In the genomic region with DNA sequence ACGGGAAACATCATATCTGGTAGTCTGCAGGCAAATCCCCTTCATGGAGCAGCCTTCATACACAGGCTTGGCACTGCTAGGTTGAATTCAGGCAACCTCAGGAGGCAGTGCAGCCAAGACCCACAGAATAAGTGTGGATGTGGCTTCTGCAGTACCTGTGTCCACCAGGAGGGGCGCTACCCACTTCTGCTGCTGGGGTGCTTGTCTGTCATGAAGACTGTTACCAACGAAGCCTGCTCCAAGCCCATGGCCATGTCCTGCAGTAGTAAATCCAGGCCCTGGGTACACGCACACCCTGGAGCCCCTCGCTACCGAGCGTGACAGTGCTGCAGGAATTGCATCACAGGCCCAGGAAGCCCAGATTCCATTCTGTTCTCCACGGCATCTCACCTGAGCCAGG, we compare ENCODE assay signal across 9 mouse cellular contexts. TPM values are rescaled to one million over a fixed set of nuclear protein-coding genes. Genes with fewer than 3 reads are reported as not detected.
DNase-seq lines count a peak whose midpoint lies in the region; ATAC-seq and TF ChIP-seq lines count a peak whose summit lies in the region.
"Had no signal": no experiment of that assay in that cellular context is flagged by ENCODE, and none has a peak within 500 bp of the region (broad histone marks: within the 10 kb centered on the region; RNA-seq: fewer than 3 reads in every experiment).

No protein-coding gene starts in this region.

- no peak for TF ChIP-seq EP300 in heart, postnatal 0 days (IDR thresholded peaks at IDR 0.05; ENCODE audit: low read depth)

- no peaks in the 10 kb centered on the region for H3K79me2 ChIP-seq in liver, adult 2 months (ENCODE audit: control insufficient read depth, insufficient read depth, low read length)

- H3K9me3 ChIP-seq in heart, postnatal 0 days (replicated peaks; ENCODE audit: control insufficient read depth, low read length) = no peaks in the 10 kb centered on the region
- H3K9me3 ChIP-seq: heart, embryonic 15.5 days had no signal

- no peak for TF ChIP-seq POLR2A in liver, adult 2 months (IDR thresholded peaks at IDR 0.05; ENCODE audit: extremely low read depth, insufficient read depth, low read length)

- peak; percentile 67 to 88 for DNase-seq in adrenal gland, adult (ENCODE audit: inconsistent age in 2 of 2, low spot score in 1 of 2)
- DNase-seq in adrenal gland, adult 8-10 months = no peak
- peak; percentile 65 for DNase-seq in ovary, postnatal 36 days (ENCODE audit: low spot score)
- DNase-seq in ovary, postnatal 10 days (ENCODE audit: low spot score) = no peak
- peak; percentile 88 to 95 for DNase-seq in cerebellum, postnatal 10 days
- peak; percentile 52 for DNase-seq in heart, postnatal 0 days (ENCODE audit: low spot score)
- DNase-seq in liver, adult 2 months (ENCODE audit: extremely low read depth, low read depth, low spot score) = peak; percentile 31
- peak; percentile 59 for DNase-seq in right cerebral cortex, postnatal 25 days

- H3K27ac ChIP-seq in heart, postnatal 0 days (ENCODE audit: low read depth) = no peak overlapping the region
- no peak overlapping the region for H3K27ac ChIP-seq in liver, adult 2 months (replicated peaks; ENCODE audit: insufficient read depth, low read depth, low read length)
- H3K27ac ChIP-seq: heart, embryonic 15.5 days had no signal

- peaks cover 13% of the 10 kb centered on the region; the same call in 1 of the 2 replicates for H3K4me1 ChIP-seq in heart, postnatal 0 days (ENCODE audit: control insufficient read depth, insufficient read depth)
- peaks cover 12% of the 10 kb centered on the region; the same call in 1 of the 2 replicates for H3K4me1 ChIP-seq in liver, adult 2 months (ENCODE audit: control insufficient read depth, insufficient read depth, low read length)

- no peak overlapping the region for H3K9ac ChIP-seq in heart, postnatal 0 days (replicated peaks; ENCODE audit: low read depth, low read length)
- H3K9ac ChIP-seq in liver, adult 2 months (ENCODE audit: low read depth, low read length) = no peak overlapping the region
- H3K9ac ChIP-seq: heart, embryonic 15.5 days had no signal

- 67% methylated on average over 8 of the region's 8 CpGs for WGBS in heart, postnatal 0 days
- WGBS in liver, adult 2 months = 64% methylated on average over 8 of the region's 8 CpGs

- ATAC-seq in heart, postnatal 0 days (ENCODE audit: insufficient read depth, low read depth) = no peak; the same call in 1 of the 2 replicates

- H3K4me3 ChIP-seq in heart, postnatal 0 days (ENCODE audit: low read depth, low read length) = no peak overlapping the region
- no peak overlapping the region for H3K4me3 ChIP-seq in liver, adult 2 months (ENCODE audit: insufficient read depth, low read depth, low read length)
- H3K4me3 ChIP-seq: heart, embryonic 15.5 days had no signal

- TF ChIP-seq CTCF in heart, postnatal 0 days (IDR thresholded peaks at IDR 0.05; ENCODE audit: low read depth) = peak; percentile 78
- TF ChIP-seq CTCF in liver, adult 2 months (IDR thresholded peaks at IDR 0.05; ENCODE audit: low read depth, low read length) = peak; percentile 93

- peaks cover 36% of the 10 kb centered on the region for H3K36me3 ChIP-seq in heart, postnatal 0 days (replicated peaks; ENCODE audit: control insufficient read depth, insufficient read depth, low read length)
- H3K36me3 ChIP-seq in liver, adult 2 months (ENCODE audit: control insufficient read depth, insufficient read depth, low read length) = no peaks in the 10 kb centered on the region

- no peaks in the 10 kb centered on the region for H3K27me3 ChIP-seq in heart, postnatal 0 days (ENCODE audit: control insufficient read depth, insufficient read depth, low read length)
- H3K27me3 ChIP-seq in liver, adult 2 months (ENCODE audit: control insufficient read depth, insufficient read depth, low read length) = no peaks in the 10 kb centered on the region
- H3K27me3 ChIP-seq: heart, embryonic 15.5 days had no signal

- no peak overlapping the region for H3K4me2 ChIP-seq in heart, postnatal 0 days (ENCODE audit: low read depth, low read length)
- H3K4me2 ChIP-seq: heart, embryonic 15.5 days had no signal

RNA-seq across cellular contexts. Expression of a gene that starts 6.7 kb away (rescaled TPM):
- total RNA-seq in adrenal gland, adult 8-10 months (2022) = 10 to 100 TPM; 36.1 to 46.8 (median 45.7) TPM
- total RNA-seq in heart, postnatal 0 days (2014; rRNA removed; ENCODE audit: low replicate concordance) = 57.7 and 66.6 TPM in 2 replicates
- polyA plus RNA-seq in heart, postnatal 0 days (2015; fragmentation: Nextera tagmentation; extraction: Ambion mirVana) = 60.1 and 65.2 TPM in 2 replicates
- total RNA-seq in liver, adult 2 months (2014; rRNA removed) = 20.6 and 21.6 TPM in 2 replicates
- 34.2 and 34.9 TPM in 2 replicates for polyA plus RNA-seq in liver, adult 2 months (2012; rRNA removed)

RNA-seq across cellular contexts. Expression of a gene that starts 22.7 kb away (rescaled TPM):
- 10 to 100 TPM in 3 of 4 experiments, 1 to 10 TPM in 1; 9.3 to 39.2 (median 25.4) TPM for total RNA-seq in adrenal gland, adult 8-10 months (2022)
- 16.1 and 22.0 TPM in 2 replicates for total RNA-seq in heart, postnatal 0 days (2014; rRNA removed; ENCODE audit: low replicate concordance)
- 7.8 and 8.2 TPM in 2 replicates for polyA plus RNA-seq in heart, postnatal 0 days (2015; fragmentation: Nextera tagmentation; extraction: Ambion mirVana)
- total RNA-seq in liver, adult 2 months (2014; rRNA removed) = 11.6 and 16.2 TPM in 2 replicates
- 45.6 and 59.4 TPM in 2 replicates for polyA plus RNA-seq in liver, adult 2 months (2012; rRNA removed)

Comparison
In these comparisons a context has a peak if more than half of its experiments do, and no peak if none do; other contexts are left out.
1. DNase-seq: peak in adrenal gland, adult (2 of 2), ovary, postnatal 36 days (single experiment), cerebellum, postnatal 10 days (2 of 2), heart, postnatal 0 days (single experiment), liver, adult 2 months (single experiment) and right cerebral cortex, postnatal 25 days (single experiment); none in adrenal gland, adult 8-10 months (single experiment) and ovary, postnatal 10 days (single experiment).